Mouse (Mus musculus): ENCODE measurements at regions not wholly inside any gene's neighbourhood (a gene's known extent, or its start where the extent isn't known, plus 50 kb on each side); places are given as distances from the start of the nearest gene placed in this dataset.

- no peak overlapping the region for H3K4me2 ChIP-seq (ENCODE audit: low read depth, low read length, poor library complexity, severe bottlenecking)
- H3K4me1 ChIP-seq (ENCODE audit: insufficient read depth, low read length): no peaks in the 10 kb centered on the region
- no peaks in the 10 kb centered on the region for H3K9me3 ChIP-seq (ENCODE audit: low read length)
- no peak overlapping the region for H3K27ac ChIP-seq (ENCODE audit: low read depth, low read length)
- no peak overlapping the region for H3K4me3 ChIP-seq (ENCODE audit: low read depth, low read length)
- 82% methylated on average over 10 of the region's 10 CpGs for WGBS
- DNase-seq (ENCODE audit: low spot score) (no peak), ATAC-seq (ENCODE audit: low FRiP score) (no peak)
- no peak overlapping the region for H3K9ac ChIP-seq (replicated peaks; ENCODE audit: low read length, poor library complexity, severe bottlenecking)
- H3K27me3 ChIP-seq (ENCODE audit: insufficient read depth, low read length): no peaks in the 10 kb centered on the region
- no peaks in the 10 kb centered on the region for H3K36me3 ChIP-seq (ENCODE audit: insufficient read depth, low read length)
- no peak for TF ChIP-seq CTCF (IDR thresholded peaks at IDR 0.05)
These were observed 98.3 kb upstream of the Cpm start for GRCm38 (mm10) chr10:117530859-117531602.

GRCm38 (mm10) chr10:117530007-117530858 lies 99.1 kb upstream of the Cpm start:
- H3K27ac ChIP-seq (ENCODE audit: low read depth, low read length): no peak overlapping the region
- H3K4me1 ChIP-seq (ENCODE audit: insufficient read depth, low read length): no peaks in the 10 kb centered on the region
- H3K4me2 ChIP-seq (ENCODE audit: low read depth, low read length, poor library complexity, severe bottlenecking): no peak overlapping the region
- DNase-seq (ENCODE audit: low spot score): no peak
- H3K9me3 ChIP-seq (ENCODE audit: low read length): no peaks in the 10 kb centered on the region
- no peak overlapping the region for H3K4me3 ChIP-seq (ENCODE audit: low read depth, low read length)
- no peaks in the 10 kb centered on the region for H3K27me3 ChIP-seq (ENCODE audit: insufficient read depth, low read length)
- no peak overlapping the region for H3K9ac ChIP-seq (replicated peaks; ENCODE audit: low read length, poor library complexity, severe bottlenecking)
- H3K36me3 ChIP-seq (ENCODE audit: insufficient read depth, low read length): no peaks in the 10 kb centered on the region
- ATAC-seq (ENCODE audit: low FRiP score): no peak
- 79% methylated on average over 15 of the region's 15 CpGs for WGBS
- no peak for TF ChIP-seq CTCF (IDR thresholded peaks at IDR 0.05)

- H3K4me1 ChIP-seq (ENCODE audit: insufficient read depth, low read length): no peaks in the 10 kb centered on the region
- no peak for DNase-seq (ENCODE audit: low spot score)
- ATAC-seq (ENCODE audit: low FRiP score): no peak
- no peaks in the 10 kb centered on the region for H3K9me3 ChIP-seq (ENCODE audit: low read length)
- H3K4me2 ChIP-seq (ENCODE audit: low read depth, low read length, poor library complexity, severe bottlenecking): no peak overlapping the region
- TF ChIP-seq CTCF (IDR thresholded peaks at IDR 0.05): no peak
- no peak overlapping the region for H3K9ac ChIP-seq (replicated peaks; ENCODE audit: low read length, poor library complexity, severe bottlenecking)
- H3K27me3 ChIP-seq (ENCODE audit: insufficient read depth, low read length): no peaks in the 10 kb centered on the region
- WGBS: 87% methylated on average over 7 of the region's 7 CpGs
- H3K36me3 ChIP-seq (ENCODE audit: insufficient read depth, low read length): no peaks in the 10 kb centered on the region
- H3K4me3 ChIP-seq (ENCODE audit: low read depth, low read length): no peak overlapping the region
- H3K27ac ChIP-seq (ENCODE audit: low read depth, low read length): no peak overlapping the region
These were observed 99.9 kb upstream of the Cpm start for GRCm38 (mm10) chr10:117529269-117530006.

- WGBS: 79% methylated on average over 8 of the region's 8 CpGs
- Histone ChIP-seq H3K36me3 (ENCODE audit: insufficient read depth, low read length) (no peaks in the 10 kb centered on the region), H3K27me3 (ENCODE audit: insufficient read depth, low read length) (no peaks in the 10 kb centered on the region), H3K27ac (ENCODE audit: low read depth, low read length) (no peak overlapping the region), H3K9ac (replicated peaks; ENCODE audit: low read length, poor library complexity, severe bottlenecking) (no peak overlapping the region), H3K9me3 (ENCODE audit: low read length) (no peaks in the 10 kb centered on the region), H3K4me2 (ENCODE audit: low read depth, low read length, poor library complexity, severe bottlenecking) (no peak overlapping the region), H3K4me1 (ENCODE audit: insufficient read depth, low read length) (no peaks in the 10 kb centered on the region), H3K4me3 (ENCODE audit: low read depth, low read length) (no peak overlapping the region)
- DNase-seq (ENCODE audit: low spot score) (no peak), ATAC-seq (ENCODE audit: low FRiP score) (no peak)
- no peak for TF ChIP-seq CTCF (IDR thresholded peaks at IDR 0.05)
These were observed 100.6 kb upstream of the Cpm start for GRCm38 (mm10) chr10:117528575-117529268.

GRCm38 (mm10) chr10:117527979-117528378 lies 101.3 kb upstream of the Cpm start:
- H3K27me3 ChIP-seq (ENCODE audit: insufficient read depth, low read length): no peaks in the 10 kb centered on the region
- no peak for DNase-seq (ENCODE audit: low spot score)
- H3K4me1 ChIP-seq (ENCODE audit: insufficient read depth, low read length): no peaks in the 10 kb centered on the region
- WGBS: 94% methylated on average over 6 of the region's 6 CpGs
- ATAC-seq (ENCODE audit: low FRiP score): no peak
- H3K4me2 ChIP-seq (ENCODE audit: low read depth, low read length, poor library complexity, severe bottlenecking): no peak overlapping the region
- no peak for TF ChIP-seq CTCF (IDR thresholded peaks at IDR 0.05)
- H3K9me3 ChIP-seq (ENCODE audit: low read length): no peaks in the 10 kb centered on the region
- no peaks in the 10 kb centered on the region for H3K36me3 ChIP-seq (ENCODE audit: insufficient read depth, low read length)
- H3K9ac ChIP-seq (replicated peaks; ENCODE audit: low read length, poor library complexity, severe bottlenecking): no peak overlapping the region
- H3K27ac ChIP-seq (ENCODE audit: low read depth, low read length): no peak overlapping the region
- no peak overlapping the region for H3K4me3 ChIP-seq (ENCODE audit: low read depth, low read length)

Measured in midbrain, postnatal 0 days (tissue).